ENCODE assay signal across 12 mouse cellular contexts in the genomic region with DNA sequence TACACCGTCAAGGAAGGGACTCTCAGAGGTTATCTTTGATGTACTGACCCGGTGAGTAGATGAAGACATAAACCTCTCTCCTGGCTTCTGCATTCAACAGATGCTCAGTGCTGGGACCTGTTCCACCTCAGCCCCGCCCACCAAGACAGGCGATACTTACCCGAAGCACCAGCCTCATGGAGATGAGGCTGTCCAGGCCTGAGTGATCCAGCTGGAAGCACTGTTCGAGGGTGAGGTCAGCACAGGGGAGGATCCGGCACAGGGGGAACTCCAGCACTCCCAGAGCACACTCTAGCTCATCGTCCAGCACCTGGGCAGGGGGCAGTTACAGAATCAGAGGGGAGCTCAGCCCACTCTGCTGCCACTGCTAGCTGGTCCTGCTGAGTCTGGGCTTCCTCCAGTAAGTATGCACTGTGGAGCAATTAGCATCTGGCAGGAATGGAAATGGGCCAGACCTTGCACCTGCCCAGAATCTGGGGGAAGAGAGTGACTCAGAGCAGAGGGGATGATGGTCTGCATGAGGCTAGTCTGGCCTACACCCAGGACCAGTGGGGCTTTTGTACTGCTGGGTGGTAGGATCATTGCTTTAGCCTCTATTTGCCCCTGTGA. TPM values are rescaled to one million over a fixed set of nuclear protein-coding genes. Genes with fewer than 3 reads are reported as not detected.
DNase-seq lines count a peak whose midpoint lies in the region; ATAC-seq lines count a peak whose summit lies in the region.
"Had no signal": no experiment of that assay in that cellular context is flagged by ENCODE, and none has a peak within 500 bp of the region (broad histone marks: within the 10 kb centered on the region; RNA-seq: fewer than 3 reads in every experiment).

No protein-coding gene starts in this region.

- DNase-seq in hindbrain, embryonic 11.5 days (ENCODE audit: low spot score), result no peak
- peak; percentile 8 for DNase-seq in midbrain, embryonic 14.5 days
- DNase-seq in brain, adult 2 months (ENCODE audit: low read depth, low spot score), result peak; percentile 57
- DNase-seq in lung, adult 18-20 months, result no peak
- DNase-seq: heart, adult 18-20 months; kidney, adult 11 months; lung, postnatal 36 days had no signal

- no peak overlapping the region for H3K4me2 ChIP-seq in hindbrain, embryonic 13.5 days
- H3K4me2 ChIP-seq in hindbrain, embryonic 11.5 days (replicated peaks; ENCODE audit: low read depth, low read length), result no peak overlapping the region
- no peak overlapping the region for H3K4me2 ChIP-seq in midbrain, embryonic 14.5 days (ENCODE audit: low read length)
- no peak overlapping the region for H3K4me2 ChIP-seq in midbrain, embryonic 16.5 days (ENCODE audit: low read length)
- H3K4me2 ChIP-seq in neural tube, embryonic 15.5 days, result no peak overlapping the region
- H3K4me2 ChIP-seq: liver, embryonic 15.5 days had no signal

- H3K36me3 ChIP-seq in hindbrain, embryonic 13.5 days, result no peaks in the 10 kb centered on the region
- H3K36me3 ChIP-seq in hindbrain, embryonic 11.5 days (ENCODE audit: control insufficient read depth, insufficient read depth, low read length), result no peaks in the 10 kb centered on the region
- no peaks in the 10 kb centered on the region for H3K36me3 ChIP-seq in midbrain, embryonic 14.5 days (ENCODE audit: control insufficient read depth, insufficient read depth, low read length)
- no peaks in the 10 kb centered on the region for H3K36me3 ChIP-seq in midbrain, embryonic 16.5 days (ENCODE audit: control insufficient read depth, insufficient read depth, low read length)
- H3K36me3 ChIP-seq in neural tube, embryonic 15.5 days, result no peaks in the 10 kb centered on the region
- H3K36me3 ChIP-seq: liver, embryonic 15.5 days had no signal

- H3K9me3 ChIP-seq in hindbrain, embryonic 13.5 days, result no peaks in the 10 kb centered on the region
- H3K9me3 ChIP-seq in hindbrain, embryonic 11.5 days (ENCODE audit: control insufficient read depth, low read length), result no peaks in the 10 kb centered on the region
- H3K9me3 ChIP-seq in midbrain, embryonic 14.5 days (ENCODE audit: control insufficient read depth, low read length), result no peaks in the 10 kb centered on the region
- no peaks in the 10 kb centered on the region for H3K9me3 ChIP-seq in midbrain, embryonic 16.5 days (replicated peaks; ENCODE audit: control insufficient read depth, low read length, poor library complexity, severe bottlenecking)
- H3K9me3 ChIP-seq in neural tube, embryonic 15.5 days (replicated peaks), result no peaks in the 10 kb centered on the region
- H3K9me3 ChIP-seq: liver, embryonic 15.5 days had no signal

- H3K27me3 ChIP-seq in hindbrain, embryonic 13.5 days, result no peaks in the 10 kb centered on the region
- H3K27me3 ChIP-seq in hindbrain, embryonic 11.5 days (ENCODE audit: control insufficient read depth, insufficient read depth, low read length), result no peaks in the 10 kb centered on the region
- H3K27me3 ChIP-seq in midbrain, embryonic 14.5 days (ENCODE audit: control insufficient read depth, insufficient read depth, low read length), result no peaks in the 10 kb centered on the region
- H3K27me3 ChIP-seq in midbrain, embryonic 16.5 days (ENCODE audit: control insufficient read depth, insufficient read depth, low read depth, low read length), result no peaks in the 10 kb centered on the region
- H3K27me3 ChIP-seq in neural tube, embryonic 15.5 days (replicated peaks), result no peaks in the 10 kb centered on the region
- H3K27me3 ChIP-seq: liver, embryonic 15.5 days had no signal

- H3K4me3 ChIP-seq in hindbrain, embryonic 13.5 days, result no peak overlapping the region
- no peak overlapping the region for H3K4me3 ChIP-seq in hindbrain, embryonic 11.5 days (ENCODE audit: low read depth, low read length)
- no peak overlapping the region for H3K4me3 ChIP-seq in midbrain, embryonic 14.5 days (replicated peaks; ENCODE audit: low read depth, low read length)
- no peak overlapping the region for H3K4me3 ChIP-seq in midbrain, embryonic 16.5 days (ENCODE audit: low read depth, low read length)
- no peak overlapping the region for H3K4me3 ChIP-seq in neural tube, embryonic 15.5 days (replicated peaks)
- H3K4me3 ChIP-seq: layer of hippocampus, adult 2 months; liver, embryonic 15.5 days had no signal

- no peak overlapping the region for H3K9ac ChIP-seq in hindbrain, embryonic 13.5 days
- no peak overlapping the region for H3K9ac ChIP-seq in hindbrain, embryonic 11.5 days (ENCODE audit: low read depth, low read length)
- H3K9ac ChIP-seq in midbrain, embryonic 14.5 days (replicated peaks; ENCODE audit: low read length), result no peak overlapping the region
- no peak overlapping the region for H3K9ac ChIP-seq in midbrain, embryonic 16.5 days (ENCODE audit: low read depth, low read length)
- H3K9ac ChIP-seq in neural tube, embryonic 15.5 days (replicated peaks), result no peak overlapping the region
- H3K9ac ChIP-seq: liver, embryonic 15.5 days had no signal

- no peak overlapping the region for H3K27ac ChIP-seq in hindbrain, embryonic 13.5 days
- no peak overlapping the region for H3K27ac ChIP-seq in hindbrain, embryonic 11.5 days (ENCODE audit: low read depth, low read length)
- no peak overlapping the region for H3K27ac ChIP-seq in midbrain, embryonic 14.5 days (replicated peaks; ENCODE audit: low read depth, low read length)
- no peak overlapping the region for H3K27ac ChIP-seq in midbrain, embryonic 16.5 days (ENCODE audit: low read length)
- H3K27ac ChIP-seq in neural tube, embryonic 15.5 days (replicated peaks), result no peak overlapping the region
- H3K27ac ChIP-seq: layer of hippocampus, adult 2 months; liver, embryonic 15.5 days had no signal

- peaks cover 11% of the 10 kb centered on the region; the same call in 1 of the 2 replicates for H3K4me1 ChIP-seq in hindbrain, embryonic 13.5 days (replicated peaks)
- H3K4me1 ChIP-seq in hindbrain, embryonic 11.5 days (replicated peaks; ENCODE audit: control insufficient read depth, insufficient read depth, low read length), result no peaks in the 10 kb centered on the region
- no peaks in the 10 kb centered on the region for H3K4me1 ChIP-seq in midbrain, embryonic 14.5 days (ENCODE audit: control insufficient read depth, insufficient read depth, low read length)
- H3K4me1 ChIP-seq in midbrain, embryonic 16.5 days (ENCODE audit: control insufficient read depth, insufficient read depth, low read length), result no peaks in the 10 kb centered on the region
- H3K4me1 ChIP-seq in neural tube, embryonic 15.5 days, result peaks cover 8% of the 10 kb centered on the region; the same call in 1 of the 2 replicates
- H3K4me1 ChIP-seq: liver, embryonic 15.5 days had no signal

- ATAC-seq in hindbrain, embryonic 13.5 days (ENCODE audit: low FRiP score), result 0 out of 2 replicates have a peak, but pooled peaks have one; percentile 36
- no peak for ATAC-seq in hindbrain, embryonic 11.5 days (ENCODE audit: low FRiP score)
- ATAC-seq in midbrain, embryonic 14.5 days (ENCODE audit: low FRiP score, low TSS enrichment), result no peak
- ATAC-seq in midbrain, embryonic 16.5 days, result no peak
- ATAC-seq in neural tube, embryonic 15.5 days (ENCODE audit: low FRiP score), result 0 out of 2 replicates have a peak, but pooled peaks have one; percentile 35

- WGBS in hindbrain, embryonic 13.5 days, result 67% methylated on average over 8 of the region's 8 CpGs
- whole genome bisulfite sequencing in hindbrain, embryonic 11.5 days, result 64% methylated on average over 8 of the region's 8 CpGs
- WGBS in midbrain, embryonic 14.5 days, result 57% methylated on average over 8 of the region's 8 CpGs
- WGBS in midbrain, embryonic 16.5 days, result 67% methylated on average over 8 of the region's 8 CpGs
- WGBS in neural tube, embryonic 15.5 days, result 59% methylated on average over 8 of the region's 8 CpGs

RNA-seq across cellular contexts. Expression of gene Esyt3, which starts 38.9 kb away (rescaled TPM):
- polyA plus RNA-seq in hindbrain, embryonic 13.5 days (2015; fragmentation: Nextera tagmentation; extraction: Ambion mirVana), result 0.38 TPM in 2 replicates
- 0.15 and 0.36 TPM in 2 replicates for polyA plus RNA-seq in hindbrain, embryonic 11.5 days (2014; fragmentation: Nextera tagmentation; extraction: Ambion mirVana)
- 0.26 and 0.39 TPM in 2 replicates for polyA plus RNA-seq in midbrain, embryonic 14.5 days (2014; fragmentation: Nextera tagmentation; extraction: Ambion mirVana)
- 0.78 and 0.99 TPM in 2 replicates for polyA plus RNA-seq in midbrain, embryonic 16.5 days (2015; fragmentation: Nextera tagmentation; extraction: Ambion mirVana)
- 0.60 and 0.64 TPM in 2 replicates for polyA plus RNA-seq in neural tube, embryonic 15.5 days (2015; fragmentation: Nextera tagmentation; extraction: Ambion mirVana)

Comparison
In these comparisons a context has a peak if more than half of its experiments do, and no peak if none do; other contexts are left out.
1. ATAC-seq: peak in hindbrain, embryonic 13.5 days (single experiment) and neural tube, embryonic 15.5 days (single experiment); none in hindbrain, embryonic 11.5 days (single experiment), midbrain, embryonic 14.5 days (single experiment) and midbrain, embryonic 16.5 days (single experiment).
2. DNase-seq: peak in midbrain, embryonic 14.5 days (single experiment) and brain, adult 2 months (single experiment); none in hindbrain, embryonic 11.5 days (single experiment) and lung, adult 18-20 months (0 of 2).